Comparison of ENCODE assay signal across 17 mouse cellular contexts in genomic region chr10:71197036-71197785, GRCm38 (mm10). TPM values are rescaled to one million over a fixed set of nuclear protein-coding genes. Genes with fewer than 3 reads are reported as not detected.
DNase-seq lines count a peak whose midpoint lies in the region; ATAC-seq and TF ChIP-seq lines count a peak whose summit lies in the region.
"Had no signal": no experiment of that assay in that cellular context is flagged by ENCODE, and none has a peak within 500 bp of the region (broad histone marks: within the 10 kb centered on the region; RNA-seq: fewer than 3 reads in every experiment).

No protein-coding gene starts in this region.

- H3K27ac ChIP-seq in intestine, embryonic 15.5 days, result 0 out of 2 replicates have a peak overlapping the region, but pooled peaks have one; percentile 24
- no peak overlapping the region for H3K27ac ChIP-seq in intestine, postnatal 0 days (ENCODE audit: low read depth, low read length)
- no peak overlapping the region for H3K27ac ChIP-seq in liver, embryonic 16.5 days (ENCODE audit: low read length)
- H3K27ac ChIP-seq in liver, embryonic 12.5 days, result no peak overlapping the region
- H3K27ac ChIP-seq in stomach, embryonic 15.5 days, result peak overlapping the region; percentile 31; the same call in 1 of the 2 replicates
- H3K27ac ChIP-seq: embryonic facial prominence, embryonic 15.5 days; forebrain, embryonic 10.5 days; hindbrain, embryonic 15.5 days; liver, embryonic 14.5 days had no signal

- DNase-seq in brain, embryonic 14.5 days (ENCODE audit: low read depth), result peak; percentile 11
- no peak for DNase-seq in frontal cortex, postnatal 10 days (ENCODE audit: low spot score in 2 of 2)
- DNase-seq: cerebellum, adult 11 months; cerebellum, postnatal 14 days; embryo, embryonic 11 days; left cerebral cortex, postnatal 4 days; lung, postnatal 36 days; right cerebral cortex, adult 18-20 months had no signal

- no peak for TF ChIP-seq POLR2A in brain, embryonic 14.5 days (IDR thresholded peaks at IDR 0.05; ENCODE audit: borderline replicate concordance, extremely low read depth, insufficient read depth, insufficient read length, poor library complexity, severe bottlenecking)

- no peaks in the 10 kb centered on the region for H3K36me3 ChIP-seq in intestine, embryonic 15.5 days
- H3K36me3 ChIP-seq in intestine, postnatal 0 days (ENCODE audit: control insufficient read depth, insufficient read depth), result no peaks in the 10 kb centered on the region
- no peaks in the 10 kb centered on the region for H3K36me3 ChIP-seq in liver, embryonic 16.5 days (ENCODE audit: control insufficient read depth, insufficient read depth)
- no peaks in the 10 kb centered on the region for H3K36me3 ChIP-seq in liver, embryonic 12.5 days
- no peaks in the 10 kb centered on the region for H3K36me3 ChIP-seq in stomach, embryonic 15.5 days
- H3K36me3 ChIP-seq: embryonic facial prominence, embryonic 15.5 days; forebrain, embryonic 10.5 days; hindbrain, embryonic 15.5 days had no signal

- no peak for TF ChIP-seq CTCF in intestine, postnatal 0 days (IDR thresholded peaks at IDR 0.05; ENCODE audit: low read depth)
- TF ChIP-seq CTCF in brain, embryonic 14.5 days (IDR thresholded peaks at IDR 0.05; ENCODE audit: borderline replicate concordance, extremely low read depth, insufficient read depth, insufficient read length), result no peak

- no peak overlapping the region for H3K9ac ChIP-seq in intestine, embryonic 15.5 days
- no peak overlapping the region for H3K9ac ChIP-seq in intestine, postnatal 0 days (ENCODE audit: low read depth, low read length)
- H3K9ac ChIP-seq in liver, embryonic 16.5 days (ENCODE audit: low read depth, low read length), result no peak overlapping the region
- no peak overlapping the region for H3K9ac ChIP-seq in liver, embryonic 12.5 days
- no peak overlapping the region for H3K9ac ChIP-seq in stomach, embryonic 15.5 days
- H3K9ac ChIP-seq: embryonic facial prominence, embryonic 15.5 days; hindbrain, embryonic 15.5 days; liver, embryonic 14.5 days had no signal

- H3K4me1 ChIP-seq in intestine, embryonic 15.5 days (replicated peaks), result no peaks in the 10 kb centered on the region; the same call in 1 of the 2 replicates
- no peaks in the 10 kb centered on the region for H3K4me1 ChIP-seq in intestine, postnatal 0 days (replicated peaks; ENCODE audit: control insufficient read depth, insufficient read depth, low read length)
- H3K4me1 ChIP-seq in liver, embryonic 16.5 days (ENCODE audit: control insufficient read depth, low read depth, low read length), result no peaks in the 10 kb centered on the region; the same call in 1 of the 2 replicates
- peaks cover 3% of the 10 kb centered on the region; the same call in 1 of the 2 replicates for H3K4me1 ChIP-seq in liver, embryonic 12.5 days
- peaks cover 14% of the 10 kb centered on the region for H3K4me1 ChIP-seq in stomach, embryonic 15.5 days
- H3K4me1 ChIP-seq: forebrain, embryonic 10.5 days had no signal

- 35% methylated on average over 14 of the region's 14 CpGs for WGBS in intestine, embryonic 15.5 days
- WGBS in intestine, postnatal 0 days, result 34% methylated on average over 14 of the region's 14 CpGs
- 35% methylated on average over 14 of the region's 14 CpGs for WGBS in liver, embryonic 16.5 days (ENCODE audit: insufficient replicate concordance)
- WGBS in liver, embryonic 12.5 days (ENCODE audit: insufficient replicate concordance), result 54% methylated on average over 14 of the region's 14 CpGs
- 31% methylated on average over 14 of the region's 14 CpGs for WGBS in stomach, embryonic 15.5 days

- H3K4me2 ChIP-seq in intestine, embryonic 15.5 days (replicated peaks), result no peak overlapping the region
- no peak overlapping the region for H3K4me2 ChIP-seq in intestine, postnatal 0 days (replicated peaks; ENCODE audit: low read depth)
- H3K4me2 ChIP-seq in liver, embryonic 16.5 days (ENCODE audit: low read depth, low read length), result 0 out of 2 replicates have a peak overlapping the region, but pooled peaks have one; percentile 6
- H3K4me2 ChIP-seq in liver, embryonic 12.5 days, result no peak overlapping the region
- no peak overlapping the region for H3K4me2 ChIP-seq in stomach, embryonic 15.5 days
- H3K4me2 ChIP-seq: embryonic facial prominence, embryonic 15.5 days; hindbrain, embryonic 15.5 days had no signal

- H3K9me3 ChIP-seq in intestine, embryonic 15.5 days, result no peaks in the 10 kb centered on the region
- no peaks in the 10 kb centered on the region for H3K9me3 ChIP-seq in intestine, postnatal 0 days (ENCODE audit: control insufficient read depth)
- H3K9me3 ChIP-seq in liver, embryonic 16.5 days (replicated peaks; ENCODE audit: control insufficient read depth, low read length), result no peaks in the 10 kb centered on the region
- no peaks in the 10 kb centered on the region; the same call in 1 of the 2 replicates for H3K9me3 ChIP-seq in liver, embryonic 12.5 days (replicated peaks)
- no peaks in the 10 kb centered on the region for H3K9me3 ChIP-seq in stomach, embryonic 15.5 days
- H3K9me3 ChIP-seq: embryonic facial prominence, embryonic 15.5 days; forebrain, embryonic 10.5 days; hindbrain, embryonic 15.5 days had no signal

- H3K27me3 ChIP-seq in intestine, embryonic 15.5 days (replicated peaks), result no peaks in the 10 kb centered on the region
- H3K27me3 ChIP-seq in intestine, postnatal 0 days (replicated peaks; ENCODE audit: control insufficient read depth, insufficient read depth, low read length), result no peaks in the 10 kb centered on the region
- no peaks in the 10 kb centered on the region for H3K27me3 ChIP-seq in liver, embryonic 16.5 days (ENCODE audit: control insufficient read depth, insufficient read depth, low read depth, low read length)
- H3K27me3 ChIP-seq in liver, embryonic 12.5 days (replicated peaks), result no peaks in the 10 kb centered on the region
- H3K27me3 ChIP-seq in stomach, embryonic 15.5 days (replicated peaks), result no peaks in the 10 kb centered on the region
- H3K27me3 ChIP-seq: embryonic facial prominence, embryonic 15.5 days; hindbrain, embryonic 15.5 days had no signal

- peak; percentile 36; the same call in 1 of the 2 replicates for ATAC-seq in intestine, embryonic 15.5 days
- no peak for ATAC-seq in intestine, postnatal 0 days
- 0 out of 2 replicates have a peak, but pooled peaks have one; percentile 13 for ATAC-seq in liver, embryonic 16.5 days (ENCODE audit: low read depth)
- no peak for ATAC-seq in liver, embryonic 12.5 days
- ATAC-seq in stomach, embryonic 15.5 days (ENCODE audit: insufficient read depth, low FRiP score, low read depth), result peak; percentile 44

- H3K4me3 ChIP-seq in intestine, embryonic 15.5 days (replicated peaks), result no peak overlapping the region
- H3K4me3 ChIP-seq in intestine, postnatal 0 days (ENCODE audit: low read depth, low read length), result no peak overlapping the region
- no peak overlapping the region for H3K4me3 ChIP-seq in liver, embryonic 16.5 days (ENCODE audit: low read depth, low read length)
- no peak overlapping the region for H3K4me3 ChIP-seq in liver, embryonic 12.5 days
- no peak overlapping the region for H3K4me3 ChIP-seq in stomach, embryonic 15.5 days (replicated peaks)
- H3K4me3 ChIP-seq: embryonic facial prominence, embryonic 15.5 days; forebrain, embryonic 10.5 days; hindbrain, embryonic 15.5 days had no signal

RNA-seq across cellular contexts. Expression of gene Bicc1, which starts 37.7 kb away (rescaled TPM):
- 16.4 and 19.3 TPM in 2 replicates for polyA plus RNA-seq in intestine, embryonic 15.5 days (2015; fragmentation: Nextera tagmentation; extraction: Ambion mirVana)
- polyA plus RNA-seq in intestine, postnatal 0 days (2015; fragmentation: Nextera tagmentation; extraction: Ambion mirVana), result 6.4 and 6.5 TPM in 2 replicates
- 3.0 and 3.5 TPM in 2 replicates for polyA plus RNA-seq in liver, embryonic 16.5 days (2015; fragmentation: Nextera tagmentation; extraction: Ambion mirVana)
- 4.9 and 5.8 TPM in 2 replicates for polyA plus RNA-seq in liver, embryonic 12.5 days (2016; fragmentation: Nextera tagmentation; extraction: Ambion mirVana)
- polyA plus RNA-seq in brain, embryonic 14.5 days (2012; rRNA removed), result 4.1 and 6.9 TPM in 2 replicates
- 23.1 and 26.9 TPM in 2 replicates for polyA plus RNA-seq in stomach, embryonic 15.5 days (2015; fragmentation: Nextera tagmentation; extraction: Ambion mirVana)

RNA-seq across cellular contexts. Expression of gene Tfam, which starts 40.9 kb away (rescaled TPM):
- polyA plus RNA-seq in intestine, embryonic 15.5 days (2015; fragmentation: Nextera tagmentation; extraction: Ambion mirVana), result 89.1 and 93.6 TPM in 2 replicates
- 37.2 and 37.7 TPM in 2 replicates for polyA plus RNA-seq in intestine, postnatal 0 days (2015; fragmentation: Nextera tagmentation; extraction: Ambion mirVana)
- 32.5 and 32.8 TPM in 2 replicates for polyA plus RNA-seq in liver, embryonic 16.5 days (2015; fragmentation: Nextera tagmentation; extraction: Ambion mirVana)
- polyA plus RNA-seq in liver, embryonic 12.5 days (2016; fragmentation: Nextera tagmentation; extraction: Ambion mirVana), result 51.0 and 59.5 TPM in 2 replicates
- polyA plus RNA-seq in brain, embryonic 14.5 days (2012; rRNA removed), result 19.2 and 20.4 TPM in 2 replicates
- 74.2 and 82.5 TPM in 2 replicates for polyA plus RNA-seq in stomach, embryonic 15.5 days (2015; fragmentation: Nextera tagmentation; extraction: Ambion mirVana)

Comparison
In these comparisons a context has a peak if more than half of its experiments do, and no peak if none do; other contexts are left out.
1. ATAC-seq: peak in intestine, embryonic 15.5 days (single experiment), liver, embryonic 16.5 days (single experiment) and stomach, embryonic 15.5 days (single experiment); none in intestine, postnatal 0 days (single experiment) and liver, embryonic 12.5 days (single experiment).
2. H3K27ac ChIP-seq: peak in intestine, embryonic 15.5 days (single experiment) and stomach, embryonic 15.5 days (single experiment); none in intestine, postnatal 0 days (single experiment), liver, embryonic 16.5 days (single experiment) and liver, embryonic 12.5 days (single experiment).